Mouse (Mus musculus) bone marrow macrophage, adult 2 months (primary cell): ENCODE measurements around the gene Eml3.

Source experiments
- CTCF ChIP-seq: IDR thresholded peaks from 2 replicates; pipeline ENCODE4 v1.5.1; 2012; ENCODE audit warnings: low read depth, mild to moderate bottlenecking, low read length, moderate library complexity
- POLR2A ChIP-seq: IDR thresholded peaks from 2 replicates; pipeline ENCODE4 v1.6.1; 2012; ENCODE audit warnings: mild to moderate bottlenecking, low read depth, low read length, borderline replicate concordance

GRCm38 (mm10) chr19:8930771-8931170, 1.4 kb downstream of the Eml3 start:
- TF ChIP-seq POLR2A (no peak), CTCF (no peak)
